Mouse (Mus musculus): ENCODE measurements at regions not wholly inside any gene's neighbourhood (a gene's known extent, or its start where the extent isn't known, plus 50 kb on each side); places are given as distances from the start of the nearest gene placed in this dataset.

DNA sequence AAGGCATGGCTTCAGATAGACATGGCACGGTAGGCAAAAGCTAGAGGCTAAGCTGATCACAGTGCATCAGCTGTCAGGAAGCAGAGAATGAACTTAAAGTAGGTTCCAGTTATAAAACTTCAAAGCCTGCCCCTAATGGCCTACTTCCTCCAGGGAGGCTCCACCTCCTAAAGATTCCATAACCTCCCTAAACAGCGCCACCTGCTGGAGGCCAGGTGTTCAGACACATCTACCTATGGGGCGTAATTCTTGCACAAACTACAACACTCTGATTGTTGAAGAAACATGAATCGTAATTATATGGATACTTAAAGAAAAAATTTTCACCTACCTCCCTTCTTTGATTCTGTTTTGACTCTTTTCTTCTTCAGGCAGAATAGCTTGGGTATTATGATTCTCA, 277.0 kb upstream of the Tmem132c start:
- no peak for DNase-seq (ENCODE audit: low spot score in 2 of 2)

DNA sequence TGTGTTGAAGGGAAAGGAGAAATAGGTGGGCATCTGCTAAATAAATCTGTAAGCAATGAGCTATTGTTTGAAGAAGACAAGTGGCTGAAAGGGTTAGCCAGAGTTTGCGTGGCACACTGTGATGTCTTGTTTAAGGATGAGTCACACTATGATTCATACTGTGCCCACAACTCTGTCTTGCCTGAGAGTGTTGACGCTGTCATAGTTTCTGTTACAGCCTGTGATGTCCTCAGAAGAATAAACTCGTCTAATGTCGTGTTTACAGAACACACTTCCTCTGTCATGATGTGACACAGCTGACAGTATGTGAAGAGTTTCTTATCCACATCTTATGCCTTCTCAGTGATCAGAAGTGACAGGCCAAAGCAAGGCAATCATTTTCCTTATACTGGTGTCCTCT, 274.5 kb upstream of the Tmem132c start:
- DNase-seq (ENCODE audit: low spot score in 2 of 2) = no peak

DNA sequence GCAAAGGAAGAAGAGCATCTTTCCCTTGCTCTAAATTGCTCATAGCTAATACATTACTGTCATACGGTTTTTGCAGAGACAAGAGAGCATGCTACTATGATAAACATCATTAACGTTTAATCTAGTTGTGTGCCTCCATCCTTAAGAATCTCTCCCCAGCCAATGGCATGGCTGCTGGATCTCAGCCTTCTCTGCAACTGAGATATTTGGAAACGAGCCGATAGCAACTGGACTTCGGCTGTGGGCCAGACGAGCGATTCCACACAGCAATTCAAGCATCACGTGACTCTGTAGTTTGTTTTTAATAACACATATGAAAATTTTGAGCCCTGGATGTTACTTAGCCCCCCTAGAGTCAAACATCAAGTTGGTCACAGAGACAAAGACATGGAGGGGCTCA, 272.2 kb upstream of the Tmem132c start:
- no peak for DNase-seq (ENCODE audit: low spot score in 2 of 2)

DNA sequence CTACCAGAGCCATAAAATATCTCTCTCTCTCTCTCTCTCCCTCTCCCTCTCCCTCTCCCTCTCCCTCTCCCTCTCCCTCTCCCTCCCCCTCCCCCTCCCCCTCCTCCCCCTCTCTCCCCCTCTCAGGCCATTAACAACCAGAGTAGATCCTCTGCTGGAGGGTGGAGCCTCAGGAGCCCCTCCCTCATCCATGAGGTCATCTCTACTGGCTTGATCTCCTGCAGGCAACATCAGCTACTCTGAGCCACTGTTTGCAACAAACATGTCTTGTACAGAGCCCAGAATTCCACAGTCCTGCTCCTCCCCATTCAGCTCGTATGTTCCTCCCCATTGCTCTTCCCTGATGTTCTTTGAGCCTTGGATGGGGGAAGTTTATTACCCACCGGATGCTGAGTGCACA, 270.3 kb upstream of the Tmem132c start:
- no peak for DNase-seq (ENCODE audit: low spot score in 2 of 2)

DNA sequence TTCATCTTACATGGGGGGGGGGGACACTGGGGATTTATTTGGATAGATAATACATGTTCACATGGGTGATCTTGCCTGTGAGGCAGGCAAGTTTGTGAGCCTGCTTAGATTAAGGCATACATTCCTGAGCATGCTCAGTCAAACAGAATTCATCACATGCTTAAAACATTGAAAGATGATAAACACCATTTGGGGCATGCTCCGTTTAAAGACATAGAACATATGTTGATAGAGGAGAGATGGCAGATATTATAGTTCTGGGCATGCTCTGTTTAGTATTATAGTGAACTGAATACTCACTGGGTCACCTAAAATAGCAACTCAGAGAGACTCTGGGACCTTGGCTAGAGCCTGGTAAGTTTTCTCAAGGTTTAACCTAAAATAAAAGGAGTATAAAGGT, 269.6 kb upstream of the Tmem132c start:
- DNase-seq (ENCODE audit: low spot score in 2 of 2) = no peak

DNA sequence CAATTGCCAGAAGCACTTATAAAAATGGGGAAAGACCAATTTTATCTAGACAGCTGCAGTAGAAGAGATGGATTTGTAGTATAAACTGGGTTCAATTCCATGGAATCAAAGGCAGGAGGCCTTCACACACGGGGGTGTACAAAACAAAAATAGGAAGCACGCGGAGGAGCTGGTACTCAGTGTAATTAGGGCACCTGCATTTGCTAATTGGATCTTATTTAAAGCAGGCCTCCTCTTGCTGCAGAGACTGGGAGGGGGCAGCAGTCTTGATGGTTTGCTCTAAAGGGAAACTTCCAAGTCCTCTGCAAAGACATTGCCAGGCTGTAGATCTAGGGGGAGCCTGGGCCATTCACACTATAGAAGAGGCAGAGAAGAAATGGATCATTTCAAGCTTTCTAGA, 268.2 kb upstream of the Tmem132c start:
- no peak for DNase-seq (ENCODE audit: low spot score in 2 of 2)

DNA sequence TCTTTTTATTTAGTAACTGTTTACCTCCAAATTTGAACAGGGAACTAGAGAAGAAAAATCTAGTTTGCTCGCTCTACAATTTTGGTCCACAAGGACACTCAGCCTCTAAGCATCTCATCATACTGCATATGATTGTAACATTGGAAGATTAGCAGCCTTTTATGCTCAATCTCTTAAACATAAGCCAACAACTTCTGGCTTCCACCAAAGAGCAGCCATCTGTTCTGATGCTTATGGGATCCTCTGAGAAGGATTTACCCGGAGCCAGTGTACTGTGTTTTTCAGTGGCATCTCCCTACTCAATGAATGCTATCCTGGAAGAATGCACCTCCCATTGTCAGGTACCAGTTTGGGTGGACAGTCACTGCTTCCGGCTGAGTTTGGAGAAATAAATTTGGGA, 267.0 kb upstream of the Tmem132c start:
- DNase-seq (ENCODE audit: low spot score in 2 of 2) = no peak

DNA sequence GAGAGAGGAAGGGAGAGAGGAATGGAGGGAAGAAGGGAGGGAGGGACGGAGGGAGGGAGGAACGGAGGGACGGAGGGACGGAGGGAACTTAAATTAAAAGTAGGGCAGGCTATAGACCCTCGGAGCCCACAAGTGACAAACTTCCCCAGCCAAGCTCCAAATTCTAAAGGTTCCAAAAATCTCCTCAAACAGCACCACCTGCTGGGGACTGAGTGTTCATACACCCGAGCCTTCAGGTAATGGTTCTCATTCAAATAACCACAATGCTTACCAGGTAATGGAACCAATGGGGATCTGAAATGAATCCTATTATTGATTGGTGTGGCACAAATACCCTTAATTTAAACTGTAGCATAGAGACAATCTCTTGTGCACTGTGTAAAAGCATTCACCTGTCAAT, 246.0 kb upstream of the Tmem132c start:
- no peak for DNase-seq (ENCODE audit: low spot score in 2 of 2)

DNA sequence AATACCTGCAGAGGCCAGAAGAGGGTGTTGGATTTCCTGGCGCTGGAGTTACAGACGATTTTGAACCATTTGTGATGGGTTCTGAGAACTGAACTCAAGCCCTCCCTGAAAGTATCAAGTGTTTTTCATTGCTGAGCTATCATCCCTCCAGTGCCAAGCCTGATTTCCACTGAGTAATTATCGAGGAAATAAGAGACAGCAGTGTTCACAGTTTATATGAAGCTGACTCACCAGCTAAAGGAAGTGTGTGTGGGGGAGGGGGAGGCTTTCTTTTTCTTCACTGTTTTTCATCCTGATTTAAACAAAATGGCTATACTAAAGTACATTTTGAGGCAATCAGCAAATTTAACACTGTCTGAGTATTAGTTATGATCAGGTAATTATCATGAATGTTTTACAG, 227.4 kb upstream of the Tmem132c start:
- DNase-seq (ENCODE audit: low spot score in 2 of 2) = no peak

DNA sequence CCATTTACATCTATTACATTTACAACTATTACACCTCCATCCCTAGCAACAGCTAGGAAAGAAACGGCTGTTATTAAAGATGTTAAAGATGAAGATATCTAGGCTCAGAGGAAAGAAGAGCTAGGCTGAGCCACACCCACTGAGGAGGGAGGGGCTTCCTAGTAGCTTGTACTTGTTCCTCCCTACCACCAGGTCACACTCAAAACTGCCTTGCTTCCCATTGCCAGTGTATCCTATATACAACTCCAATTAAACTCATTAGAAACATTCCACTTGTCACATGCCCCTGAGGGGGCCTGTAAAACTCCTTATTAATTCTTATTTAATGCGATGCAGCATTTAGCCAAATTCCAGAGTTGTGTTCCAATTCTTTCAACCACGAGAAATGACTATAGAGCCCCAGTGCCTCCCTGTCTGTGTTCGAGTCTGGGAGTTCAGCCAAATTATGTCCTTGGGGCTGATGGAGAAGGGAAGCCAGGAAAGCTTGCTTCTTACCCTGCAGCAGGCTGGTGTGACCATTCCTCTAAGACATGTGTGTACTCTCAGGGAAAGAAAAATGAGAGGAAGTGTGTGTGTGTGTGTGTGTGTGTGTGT, 225.0 kb upstream of the Tmem132c start:
- no peak for DNase-seq (ENCODE audit: low spot score in 2 of 2)

DNA sequence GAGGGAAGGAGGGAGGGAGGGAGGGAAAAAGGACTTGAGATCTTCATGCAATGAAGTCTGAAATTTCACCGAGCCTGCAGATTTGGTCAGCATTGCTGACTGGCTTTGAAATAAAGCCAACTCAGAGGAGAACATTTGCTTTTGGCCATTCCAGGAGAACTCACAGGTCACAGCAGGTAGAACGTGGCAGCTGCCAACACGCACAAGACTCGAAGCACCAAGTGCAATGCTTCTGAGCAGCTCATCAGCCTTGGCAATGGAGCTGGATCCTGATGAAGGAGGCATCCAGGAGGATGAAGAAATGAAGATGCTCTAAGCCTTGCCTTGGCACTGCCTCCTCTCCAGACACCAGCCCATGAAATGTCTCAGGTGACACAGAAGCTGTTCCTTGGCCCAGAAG, 223.6 kb upstream of the Tmem132c start:
- DNase-seq (ENCODE audit: low spot score in 2 of 2) = no peak

DNA sequence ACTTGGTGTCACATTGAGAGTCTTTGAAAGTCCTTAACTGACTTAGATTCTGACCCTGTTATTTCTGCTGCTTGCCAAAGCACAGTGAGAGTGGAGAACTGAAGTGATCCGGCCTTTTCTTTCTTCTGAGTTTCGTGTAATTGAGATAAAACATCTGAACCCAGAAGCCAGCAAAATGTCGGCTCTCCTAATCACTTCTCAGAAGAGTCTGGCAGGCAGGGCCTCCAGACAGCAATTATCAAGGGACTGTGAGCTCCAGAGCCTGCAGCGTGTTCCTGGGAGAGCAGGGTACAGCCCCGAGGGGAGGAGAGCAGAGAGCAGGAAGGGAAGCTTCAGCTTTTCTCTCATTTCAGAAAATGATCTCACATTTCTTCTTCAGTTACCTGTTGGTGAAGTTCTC, 205.1 kb upstream of the Tmem132c start:
- no peak for DNase-seq (ENCODE audit: low spot score in 2 of 2)

DNA sequence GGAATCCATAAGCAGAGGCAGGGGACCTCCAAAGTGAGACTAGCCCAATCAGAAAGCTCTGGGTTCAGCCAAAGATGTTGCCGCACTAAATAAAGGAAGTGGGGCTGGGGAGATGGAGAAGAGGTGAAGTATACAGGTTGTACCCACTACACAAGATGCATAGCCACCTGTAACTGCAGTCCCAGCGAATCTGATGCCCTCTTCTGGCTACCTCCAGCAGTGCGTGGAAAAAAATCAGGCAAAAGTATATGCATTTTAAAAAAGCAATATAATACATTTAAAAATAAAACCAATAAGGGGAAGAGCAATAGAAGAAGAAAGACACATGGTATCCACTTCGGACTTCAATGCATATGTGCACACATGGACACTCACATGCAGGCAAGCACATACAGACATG, 183.8 kb upstream of the Tmem132c start:
- DNase-seq (ENCODE audit: low spot score in 2 of 2) = no peak

DNA sequence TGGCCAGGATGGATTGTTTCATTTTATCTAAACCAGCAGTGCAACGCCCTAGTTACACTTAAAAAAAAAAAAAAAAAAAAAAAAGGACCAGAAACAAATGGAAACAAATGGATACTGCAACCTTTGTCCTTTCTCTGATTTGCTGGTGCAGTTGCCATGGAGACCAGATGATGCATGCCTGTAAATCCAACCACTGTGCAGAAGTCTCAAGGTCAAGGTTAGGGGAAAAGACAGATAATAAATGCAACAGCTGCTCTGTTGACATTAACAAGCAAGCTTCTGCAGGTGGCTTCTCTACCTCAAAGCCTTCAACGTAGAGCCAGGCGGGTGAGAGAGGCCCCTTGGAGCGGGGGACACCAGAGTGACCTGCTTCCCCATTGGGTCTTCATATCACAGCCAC, 167.3 kb upstream of the Tmem132c start:
- no peak for DNase-seq (ENCODE audit: low spot score in 2 of 2)

Measured in urinary bladder, postnatal 36 days (tissue).